Mouse (Mus musculus): ENCODE data around the gene Nphp1. TPM values are rescaled to one million over a fixed set of nuclear protein-coding genes. Genes with fewer than 3 reads are reported as not detected.

The Nphp1 gene
- polyA plus RNA-seq, 1 experiment from 2014 or later = 24.9 TPM

DNA sequence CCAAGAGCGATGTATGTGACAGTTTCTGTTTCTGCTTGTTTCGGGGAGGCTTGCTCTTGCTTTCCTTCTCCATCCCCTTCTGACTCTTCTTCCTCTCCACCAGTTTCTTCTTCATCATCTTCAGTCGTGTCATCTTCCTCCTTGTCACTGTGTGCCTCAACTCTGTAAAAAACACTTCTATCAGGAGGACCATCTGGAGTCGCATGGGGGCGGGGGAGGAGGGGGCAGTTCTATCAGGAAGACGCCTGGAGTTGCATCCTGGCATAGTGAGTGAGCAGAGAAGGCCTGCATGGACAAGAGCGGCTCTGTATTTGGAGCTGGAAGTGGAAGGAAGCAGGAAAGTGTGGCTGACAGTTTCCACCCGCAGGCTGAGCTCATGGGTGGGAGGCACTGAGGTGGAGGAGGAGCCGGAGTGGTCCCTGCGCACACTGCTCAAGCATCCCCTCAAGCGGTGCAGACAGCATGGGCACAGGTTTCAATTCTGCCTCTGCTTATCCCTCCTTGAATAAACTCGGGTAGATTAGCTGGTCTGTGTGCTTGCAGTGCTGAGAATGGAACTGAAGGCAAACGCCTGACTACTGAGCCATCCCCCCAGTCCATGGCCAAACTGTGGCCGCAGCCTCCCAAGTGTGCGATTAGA is 14.6 kb downstream of the Nphp1 start:
- no peaks in the 10 kb centered on the region for H3K27me3 ChIP-seq (replicated peaks)
- no peaks in the 10 kb centered on the region for H3K9me3 ChIP-seq
- no peak overlapping the region for H3K4me2 ChIP-seq
- H3K27ac ChIP-seq = no peak overlapping the region
- WGBS = 64% methylated on average over 15 of the region's 15 CpGs
- no peak overlapping the region for H3K9ac ChIP-seq
- H3K4me1 ChIP-seq = no peaks in the 10 kb centered on the region
- H3K4me3 ChIP-seq (replicated peaks) = no peak overlapping the region
- peaks cover 11% of the 10 kb centered on the region; the same call in 1 of the 2 replicates for H3K36me3 ChIP-seq
- no peak for ATAC-seq (ENCODE audit: insufficient read depth, low FRiP score, low read depth)

DNA sequence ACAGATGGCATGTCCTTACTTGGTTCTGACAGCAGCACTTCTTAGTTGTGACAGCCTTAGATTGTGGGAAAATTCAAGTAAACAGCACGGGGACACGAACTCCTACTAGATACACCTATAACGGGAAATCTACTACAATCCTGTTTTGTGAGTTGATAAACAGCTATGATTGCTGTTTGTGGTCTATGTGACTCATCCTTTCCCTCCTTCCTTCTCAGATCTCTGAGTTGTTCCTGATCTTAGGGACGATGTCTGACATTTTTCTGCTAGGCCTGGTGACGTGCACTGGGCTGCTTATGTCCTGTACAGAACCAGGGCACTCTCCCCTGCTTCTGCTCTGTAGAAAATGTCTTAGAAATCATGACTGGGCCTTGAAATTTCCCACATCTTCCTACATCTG is 27.1 kb downstream of the Nphp1 start:
- H3K36me3 ChIP-seq = no peaks in the 10 kb centered on the region
- H3K27ac ChIP-seq = no peak overlapping the region
- H3K27me3 ChIP-seq (replicated peaks) = no peaks in the 10 kb centered on the region
- no peak overlapping the region for H3K4me2 ChIP-seq
- no peak overlapping the region for H3K9ac ChIP-seq
- no peak overlapping the region for H3K4me3 ChIP-seq (replicated peaks)
- ATAC-seq (ENCODE audit: insufficient read depth, low FRiP score, low read depth) = no peak
- 90% methylated on average over 5 of the region's 5 CpGs for WGBS
- H3K4me1 ChIP-seq = peaks cover 6% of the 10 kb centered on the region; the same call in 1 of the 2 replicates
- H3K9me3 ChIP-seq = no peaks in the 10 kb centered on the region

DNA sequence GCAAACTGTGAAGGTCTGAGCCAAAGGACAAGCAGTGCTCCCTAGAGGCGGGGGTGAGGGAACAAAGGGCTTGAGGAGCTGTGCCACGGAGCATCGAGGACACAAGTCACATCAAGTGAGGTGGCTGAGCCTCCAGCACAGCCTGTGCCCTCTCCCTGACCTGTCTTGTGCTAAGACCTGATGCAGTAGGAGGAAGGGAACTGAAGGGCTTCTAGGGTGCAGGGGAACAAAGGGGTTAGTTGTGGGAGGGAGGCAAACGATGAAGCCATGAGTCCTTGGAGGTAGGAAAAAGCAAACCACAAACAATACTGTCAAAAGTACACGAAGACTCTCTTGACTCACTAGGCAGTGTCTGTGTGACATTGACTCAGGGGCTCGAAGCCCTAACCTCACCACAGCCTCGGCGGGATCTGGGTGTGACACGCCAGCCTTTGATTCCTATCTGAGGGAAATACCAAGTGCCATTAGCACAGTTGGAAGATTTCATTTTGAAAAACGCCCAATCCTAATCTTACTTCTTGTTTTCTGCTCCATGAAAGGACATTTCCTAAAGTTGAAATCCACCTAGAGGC is 28.2 kb downstream of the Nphp1 start:
- Histone ChIP-seq H3K9me3 (no peaks in the 10 kb centered on the region), H3K27me3 (replicated peaks) (no peaks in the 10 kb centered on the region), H3K36me3 (no peaks in the 10 kb centered on the region), H3K4me3 (replicated peaks) (no peak overlapping the region), H3K4me1 (peaks cover 6% of the 10 kb centered on the region; the same call in 1 of the 2 replicates), H3K4me2 (no peak overlapping the region), H3K9ac (no peak overlapping the region), H3K27ac (no peak overlapping the region)
- 57% methylated on average over 10 of the region's 10 CpGs for WGBS
- no peak for ATAC-seq (ENCODE audit: insufficient read depth, low FRiP score, low read depth)

DNA sequence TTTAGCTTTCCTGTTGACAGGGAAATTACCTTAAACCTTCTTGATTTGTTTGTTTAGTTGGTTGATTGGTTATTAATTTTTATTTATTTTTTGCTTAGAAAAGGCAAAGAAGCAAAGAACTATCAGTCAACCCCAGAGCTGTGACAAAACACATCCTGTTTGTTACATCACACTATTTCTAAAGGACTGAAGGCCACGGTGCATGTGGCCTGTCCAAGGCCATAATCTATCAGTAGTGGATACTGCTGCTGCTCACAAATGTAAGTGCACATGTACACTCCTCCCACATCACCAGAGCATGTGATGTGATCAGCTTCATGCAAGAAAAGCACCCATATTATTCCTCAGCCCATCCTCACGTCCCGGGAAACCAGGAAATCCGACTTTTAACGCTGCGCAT is 28.7 kb downstream of the Nphp1 start:
- no peaks in the 10 kb centered on the region for H3K27me3 ChIP-seq (replicated peaks)
- H3K36me3 ChIP-seq = no peaks in the 10 kb centered on the region
- H3K4me3 ChIP-seq (replicated peaks) = no peak overlapping the region

DNA sequence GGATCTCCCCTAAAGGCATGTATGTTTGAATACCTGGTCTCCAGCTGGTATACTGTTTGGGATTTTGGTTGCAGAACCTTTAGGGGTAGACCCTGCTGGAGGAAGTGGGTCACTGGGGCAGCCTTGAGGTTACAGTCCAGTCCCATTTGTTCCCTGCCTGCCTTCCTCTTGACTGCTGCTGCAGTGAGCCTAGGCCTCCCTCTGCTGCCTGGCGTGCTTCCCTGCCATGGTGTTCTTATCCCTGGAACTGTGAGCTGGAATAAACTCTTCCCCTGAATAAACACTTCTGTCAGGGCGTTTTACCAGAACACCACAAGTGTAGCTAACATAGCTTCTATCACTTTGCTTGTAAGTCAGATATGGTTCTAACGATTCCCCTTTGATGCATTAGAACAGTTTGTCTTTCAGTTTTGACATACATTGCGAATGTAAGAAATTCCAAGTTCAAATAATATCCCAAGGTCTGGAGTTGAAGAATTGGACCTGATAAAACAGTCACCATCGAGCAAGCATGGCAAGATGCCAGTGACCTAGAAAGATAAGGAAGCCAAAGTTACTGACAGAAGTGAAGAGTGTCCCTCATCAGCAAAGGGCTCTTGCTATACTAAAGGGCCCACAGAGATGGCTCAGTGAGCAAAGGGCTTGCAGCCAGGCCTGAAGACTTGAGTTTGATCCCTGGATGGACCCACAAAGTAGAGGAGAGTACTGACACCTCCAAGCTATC is 29.4 kb downstream of the Nphp1 start:
- no peak overlapping the region for H3K4me2 ChIP-seq
- peaks cover 6% of the 10 kb centered on the region; the same call in 1 of the 2 replicates for H3K4me1 ChIP-seq
- no peaks in the 10 kb centered on the region for H3K36me3 ChIP-seq
- no peak overlapping the region for H3K9ac ChIP-seq
- H3K9me3 ChIP-seq = no peaks in the 10 kb centered on the region
- no peaks in the 10 kb centered on the region for H3K27me3 ChIP-seq (replicated peaks)
- ATAC-seq (ENCODE audit: insufficient read depth, low FRiP score, low read depth) = no peak
- H3K27ac ChIP-seq = no peak overlapping the region
- H3K4me3 ChIP-seq (replicated peaks) = no peak overlapping the region
- 69% methylated on average over 5 of the region's 5 CpGs for WGBS

More for the DNA sequence above, 28.7 kb downstream of the Nphp1 start:
- no peak for ATAC-seq (ENCODE audit: insufficient read depth, low FRiP score, low read depth)
- 89% methylated on average over 6 of the region's 6 CpGs for WGBS
- Histone ChIP-seq H3K4me2 (no peak overlapping the region), H3K4me1 (peaks cover 6% of the 10 kb centered on the region; the same call in 1 of the 2 replicates), H3K9ac (no peak overlapping the region), H3K27ac (no peak overlapping the region), H3K9me3 (no peaks in the 10 kb centered on the region)

DNA sequence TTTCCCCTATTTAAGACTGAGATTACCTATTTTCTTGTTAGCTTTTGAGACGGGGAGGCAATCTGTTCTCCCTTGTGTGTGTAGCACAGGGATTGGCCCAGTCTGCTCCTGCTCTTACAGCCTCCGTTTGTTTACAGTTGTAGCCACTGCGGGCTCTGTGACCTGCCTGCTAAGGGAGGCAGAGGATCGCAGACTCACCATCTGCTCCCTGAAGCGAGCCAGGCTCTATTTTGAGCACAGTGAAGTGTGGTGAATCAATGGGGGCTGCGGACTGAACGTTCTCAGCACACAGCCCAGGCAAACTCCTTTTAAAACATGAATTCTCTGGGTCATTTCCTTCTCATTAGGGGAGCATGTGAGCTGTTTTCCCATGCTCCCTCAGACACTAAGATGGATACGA is 31.5 kb downstream of the Nphp1 start:
- Histone ChIP-seq H3K9ac (no peak overlapping the region), H3K36me3 (no peaks in the 10 kb centered on the region), H3K4me3 (replicated peaks) (no peak overlapping the region), H3K4me1 (peaks cover 6% of the 10 kb centered on the region; the same call in 1 of the 2 replicates), H3K27ac (no peak overlapping the region), H3K9me3 (no peaks in the 10 kb centered on the region), H3K27me3 (replicated peaks) (no peaks in the 10 kb centered on the region), H3K4me2 (no peak overlapping the region)
- ATAC-seq (ENCODE audit: insufficient read depth, low FRiP score, low read depth) = peak; percentile 43; the same call in 1 of the 2 replicates
- 24% methylated on average over 8 of the region's 8 CpGs for WGBS

DNA sequence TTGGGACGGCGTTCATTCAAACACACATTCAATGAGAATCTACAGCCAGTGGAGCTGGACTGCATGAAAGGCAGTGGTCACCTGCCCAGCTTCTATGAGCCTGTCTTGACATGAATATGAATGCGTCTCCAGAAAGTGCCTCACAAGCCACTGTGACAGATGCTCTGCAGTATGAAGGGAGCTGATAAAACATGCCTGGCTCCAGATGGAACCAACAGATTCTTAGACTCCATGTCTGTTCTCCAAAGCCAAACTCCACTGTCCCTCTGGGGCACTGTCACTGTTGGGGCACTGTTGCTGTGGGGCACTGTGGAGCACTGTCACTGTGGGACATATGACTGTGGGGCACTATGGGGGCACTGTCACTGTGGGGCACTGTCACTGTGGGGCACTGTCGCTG is 34.6 kb downstream of the Nphp1 start:
- WGBS = 91% methylated on average over 4 of the region's 4 CpGs
- Histone ChIP-seq H3K9me3 (no peaks in the 10 kb centered on the region), H3K9ac (no peak overlapping the region), H3K4me1 (peaks cover 6% of the 10 kb centered on the region; the same call in 1 of the 2 replicates), H3K27me3 (replicated peaks) (no peaks in the 10 kb centered on the region), H3K4me2 (no peak overlapping the region), H3K4me3 (replicated peaks) (no peak overlapping the region), H3K27ac (no peak overlapping the region), H3K36me3 (no peaks in the 10 kb centered on the region)
- no peak for ATAC-seq (ENCODE audit: insufficient read depth, low FRiP score, low read depth)

DNA sequence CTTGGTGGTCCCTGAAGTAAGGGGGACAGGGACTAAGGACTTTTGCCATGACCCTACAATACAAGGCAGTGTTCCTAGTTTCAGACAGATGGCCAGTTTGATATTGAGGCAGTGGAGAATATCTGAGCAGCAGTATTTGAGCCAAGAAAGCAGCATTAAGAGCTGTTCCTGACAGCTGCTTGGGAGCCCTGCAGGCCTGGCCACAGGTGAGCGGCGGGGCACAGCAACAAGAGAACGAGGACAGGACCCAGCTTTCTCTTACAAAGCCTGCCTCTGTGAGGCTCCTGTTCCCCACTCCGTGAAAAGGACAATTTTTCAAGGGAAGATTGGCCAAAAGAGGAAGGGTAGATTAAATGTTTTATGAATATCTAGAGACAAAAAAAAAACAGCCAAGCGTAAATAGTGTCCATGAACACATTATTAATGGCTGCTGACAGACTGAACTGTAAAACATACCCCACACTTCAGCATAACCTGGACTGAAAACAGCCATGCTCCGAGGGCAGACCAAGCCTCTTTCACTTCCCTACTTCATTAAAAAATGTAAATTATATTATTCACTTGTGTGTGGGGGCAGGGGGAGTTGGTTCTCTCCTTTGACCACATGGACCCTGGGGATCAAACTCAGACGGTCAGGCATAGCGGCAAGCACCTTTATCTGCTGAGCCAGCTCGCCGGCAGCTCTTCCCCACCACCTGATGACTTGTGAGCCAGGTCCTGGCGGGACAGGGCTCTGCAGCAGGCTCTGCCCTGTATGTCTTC is 36.7 kb downstream of the Nphp1 start:
- Histone ChIP-seq H3K4me2 (no peak overlapping the region), H3K9me3 (no peaks in the 10 kb centered on the region), H3K36me3 (no peaks in the 10 kb centered on the region), H3K4me3 (replicated peaks) (no peak overlapping the region), H3K27ac (no peak overlapping the region), H3K9ac (no peak overlapping the region), H3K4me1 (peaks cover under 1% of the 10 kb centered on the region; the same call in 1 of the 2 replicates), H3K27me3 (replicated peaks) (no peaks in the 10 kb centered on the region)
- no peak for ATAC-seq (ENCODE audit: insufficient read depth, low FRiP score, low read depth)
- WGBS = 60% methylated on average over 11 of the region's 11 CpGs

DNA sequence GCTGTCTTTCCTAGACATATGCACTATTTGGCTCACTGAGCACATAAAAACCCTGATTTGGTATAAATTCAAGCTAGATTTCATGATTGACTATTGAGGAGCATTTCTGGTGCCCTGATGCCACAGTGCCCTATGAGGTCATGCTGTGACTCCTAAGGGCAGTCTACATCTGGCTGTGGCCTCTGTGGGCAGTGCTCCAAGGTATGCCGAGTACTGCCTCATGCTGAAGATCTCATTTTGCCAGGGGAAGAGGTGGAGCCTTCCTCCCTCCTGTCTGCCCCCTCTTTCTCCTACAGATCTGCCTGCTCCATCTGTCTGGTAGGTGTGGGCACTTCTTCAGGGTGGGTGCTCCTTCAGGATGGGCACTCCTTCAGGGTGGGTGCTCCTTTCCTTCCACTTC is 39.3 kb downstream of the Nphp1 start:
- Histone ChIP-seq H3K36me3 (no peaks in the 10 kb centered on the region; the same call in 1 of the 2 replicates), H3K4me3 (replicated peaks) (no peak overlapping the region), H3K4me1 (no peaks in the 10 kb centered on the region), H3K4me2 (no peak overlapping the region), H3K27ac (no peak overlapping the region), H3K9ac (no peak overlapping the region), H3K27me3 (replicated peaks) (no peaks in the 10 kb centered on the region), H3K9me3 (no peaks in the 10 kb centered on the region)
- WGBS = 46% methylated on average over 1 of the region's 1 CpGs
- no peak for ATAC-seq (ENCODE audit: insufficient read depth, low FRiP score, low read depth)

DNA sequence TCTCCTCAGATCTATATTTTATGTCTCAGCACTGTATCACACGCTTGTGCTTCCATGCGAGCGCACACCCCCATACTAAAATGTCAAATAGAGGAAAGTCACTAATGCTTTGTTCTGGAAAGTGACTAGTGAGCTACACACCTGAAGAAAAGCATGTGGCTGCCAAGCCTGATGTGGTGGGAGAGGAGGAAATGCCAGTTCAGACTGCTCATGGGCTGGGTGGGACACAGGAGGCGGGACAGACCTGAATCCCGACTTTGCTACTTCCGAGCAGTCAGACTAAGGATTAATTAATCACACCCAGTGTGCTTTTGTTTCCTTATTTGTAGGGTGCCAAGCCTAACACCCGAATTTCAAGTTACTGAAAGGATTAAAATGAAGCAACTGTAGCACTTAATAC is 40.4 kb downstream of the Nphp1 start:
- Histone ChIP-seq H3K27me3 (replicated peaks) (no peaks in the 10 kb centered on the region), H3K9me3 (no peaks in the 10 kb centered on the region), H3K4me2 (no peak overlapping the region), H3K4me3 (replicated peaks) (no peak overlapping the region), H3K4me1 (no peaks in the 10 kb centered on the region), H3K36me3 (no peaks in the 10 kb centered on the region; the same call in 1 of the 2 replicates), H3K27ac (no peak overlapping the region; the same call in 1 of the 2 replicates), H3K9ac (no peak overlapping the region)
- WGBS = 71% methylated on average over 7 of the region's 7 CpGs
- ATAC-seq (ENCODE audit: insufficient read depth, low FRiP score, low read depth) = no peak

DNA sequence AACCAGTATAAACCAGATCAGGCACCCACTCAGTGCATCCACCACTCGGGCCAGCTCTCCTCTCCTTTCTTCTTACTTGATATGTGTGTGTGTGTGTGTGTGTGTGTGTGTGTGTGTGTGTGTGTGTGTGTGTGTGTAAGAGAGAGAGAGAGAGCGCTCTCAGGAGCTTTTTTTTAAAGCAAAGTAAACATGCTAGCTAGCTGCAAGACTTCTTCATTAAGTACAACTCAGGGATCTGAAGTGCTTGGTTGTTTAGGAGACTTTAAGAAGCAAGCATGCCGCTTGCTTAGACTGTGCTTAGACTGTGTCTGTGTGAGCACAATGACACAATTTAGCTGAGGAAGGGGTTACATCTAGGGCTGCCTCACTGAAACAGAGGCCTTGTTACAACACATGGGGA is 46.1 kb downstream of the Nphp1 start:
- no peak for ATAC-seq (ENCODE audit: insufficient read depth, low FRiP score, low read depth)
- H3K9ac ChIP-seq = no peak overlapping the region
- H3K4me3 ChIP-seq (replicated peaks) = no peak overlapping the region
- H3K4me2 ChIP-seq = no peak overlapping the region
- H3K27ac ChIP-seq = peak overlapping the region; percentile 50; the same call in 1 of the 2 replicates
- 63% methylated on average over 3 of the region's 3 CpGs for WGBS
- H3K9me3 ChIP-seq = no peaks in the 10 kb centered on the region
- H3K36me3 ChIP-seq = no peaks in the 10 kb centered on the region; the same call in 1 of the 2 replicates
- no peaks in the 10 kb centered on the region for H3K4me1 ChIP-seq
- no peaks in the 10 kb centered on the region for H3K27me3 ChIP-seq (replicated peaks)

All from stomach, embryonic 15.5 days (tissue).